Mouse (Mus musculus) heart, embryonic 15.5 days (tissue): ENCODE measurements around the gene Rpl28. TPM values are rescaled to one million over a fixed set of nuclear protein-coding genes. Genes with fewer than 3 reads are reported as not detected.
A peak's percentile ranks its signal among the peaks of the same experiment; 100 is the strongest.

ENCODE experiments used
- ATAC-seq: fragments of 200-750 bp; cut with Nextera tagmentation; replicated peaks from 2 replicates; pipeline ENCODE4 v1.8.0; 2017; ENCODE audit warnings: low read depth, moderate TSS enrichment; ENCODE audit not compliant: insufficient number of reproducible peaks, insufficient read depth, low FRiP score
- H3K27ac ChIP-seq: fragments of 300-500 bp; sonication (generic); 2 replicates; pipeline ENCODE4 v1.5.1; 2015; ENCODE audit warnings: mild to moderate bottlenecking, inconsistent platforms
- H3K27me3 ChIP-seq: fragments of 300-500 bp; sonication (generic); 2 replicates; pipeline ENCODE4 v1.6.1; 2015; ENCODE audit warnings: inconsistent platforms
- H3K36me3 ChIP-seq: fragments of 300-500 bp; sonication (generic); 2 replicates; pipeline ENCODE4 v1.6.1; 2015; ENCODE audit warnings: mild to moderate bottlenecking, inconsistent platforms
- H3K4me1 ChIP-seq: fragments of 300-500 bp; sonication (generic); replicated peaks from 2 replicates; pipeline ENCODE4 v1.6.1; 2015; ENCODE audit warnings: inconsistent platforms
- H3K4me2 ChIP-seq: fragments of 300-500 bp; sonication (generic); 2 replicates; pipeline ENCODE4 v1.6.1; 2015; ENCODE audit warnings: inconsistent platforms, mild to moderate bottlenecking, moderate library complexity
- H3K4me3 ChIP-seq: fragments of 300-500 bp; sonication (generic); 2 replicates; pipeline ENCODE4 v1.5.1; 2015; ENCODE audit warnings: mild to moderate bottlenecking, inconsistent platforms
- H3K9ac ChIP-seq: fragments of 300-500 bp; sonication (generic); 2 replicates; pipeline ENCODE4 v1.6.1; 2015; ENCODE audit warnings: mild to moderate bottlenecking, inconsistent platforms
- H3K9me3 ChIP-seq: fragments of 300-500 bp; sonication (generic); replicated peaks from 2 replicates; pipeline ENCODE4 v1.6.1; 2016; ENCODE audit warnings: inconsistent platforms
- WGBS: fragments of 180-500 bp; shearing (Covaris S2); methylation state at CpG from one replicate; pipeline ENCODE4 v1.1.7; 2015; ENCODE audit warnings: mixed read lengths; 5-methylcytosine and 5-hydroxymethylcytosine counted together
- polyA plus RNA-seq: library from polyadenylated mRNA; unstranded; fragments of >200 nt; fragmentation: Nextera tagmentation; extraction: Ambion mirVana; gene quantifications from 2 replicates; pipeline ENCODE4 v1.2.1, GENCODE M21; 2015

The Rpl28 gene
- 197 and 209 TPM in 2 replicates for polyA plus RNA-seq

- Histone ChIP-seq H3K4me1 (peaks cover 24% of the 10 kb centered on the region), H3K27me3 (no peaks in the 10 kb centered on the region), H3K4me2 (peak within 1 kb of the TSS; percentile 75), H3K36me3 (peaks cover 36% of the 10 kb centered on the region), H3K9me3 (no peaks in the 10 kb centered on the region), H3K4me3 (peak within 1 kb of the TSS; percentile 95), H3K9ac (peak within 1 kb of the TSS; percentile 95), H3K27ac (peak within 1 kb of the TSS; percentile 97)
- 1% methylated on average over 54 of the region's 54 CpGs for WGBS
- peak; percentile 89 for ATAC-seq
Measured at GRCm38 (mm10) chr7:4792278-4793212, at the start of gene Rpl28. TSS of gene Rpl28 (plus strand) at chr7:4792874.

GRCm38 (mm10) chr7:4743354-4743753 is 49.3 kb upstream of the Rpl28 start:
- H3K4me1 ChIP-seq, result peaks cover 28% of the 10 kb centered on the region
- no peak overlapping the region for H3K4me3 ChIP-seq
- no peaks in the 10 kb centered on the region for H3K9me3 ChIP-seq
- H3K27me3 ChIP-seq, result no peaks in the 10 kb centered on the region
- H3K36me3 ChIP-seq, result peaks cover 20% of the 10 kb centered on the region; the same call in 1 of the 2 replicates
- H3K27ac ChIP-seq, result no peak overlapping the region
- WGBS, result 48% methylated on average over 2 of the region's 2 CpGs
- no peak overlapping the region for H3K4me2 ChIP-seq
- no peak overlapping the region for H3K9ac ChIP-seq
- ATAC-seq, result no peak

GRCm38 (mm10) chr7:4744886-4745285 is 47.8 kb upstream of the Rpl28 start:
- WGBS, result 96% methylated on average over 6 of the region's 6 CpGs
- no peak overlapping the region for H3K27ac ChIP-seq
- H3K4me2 ChIP-seq, result no peak overlapping the region
- H3K27me3 ChIP-seq, result no peaks in the 10 kb centered on the region
- no peak overlapping the region for H3K4me3 ChIP-seq
- peaks cover 20% of the 10 kb centered on the region; the same call in 1 of the 2 replicates for H3K36me3 ChIP-seq
- no peak for ATAC-seq
- no peak overlapping the region for H3K9ac ChIP-seq
- no peaks in the 10 kb centered on the region for H3K9me3 ChIP-seq
- peaks cover 23% of the 10 kb centered on the region for H3K4me1 ChIP-seq

- Histone ChIP-seq H3K4me2 (no peak overlapping the region), H3K9me3 (no peaks in the 10 kb centered on the region), H3K4me1 (peaks cover 17% of the 10 kb centered on the region), H3K27ac (no peak overlapping the region), H3K4me3 (no peak overlapping the region), H3K27me3 (no peaks in the 10 kb centered on the region), H3K9ac (no peak overlapping the region), H3K36me3 (peaks cover 20% of the 10 kb centered on the region; the same call in 1 of the 2 replicates)
- ATAC-seq, result no peak
- WGBS, result 85% methylated on average over 22 of the region's 22 CpGs
Measured at GRCm38 (mm10) chr7:4746326-4746980, 46.2 kb upstream of the Rpl28 start.

GRCm38 (mm10) chr7:4747156-4747899 is 45.3 kb upstream of the Rpl28 start:
- Histone ChIP-seq H3K9me3 (no peaks in the 10 kb centered on the region), H3K4me3 (no peak overlapping the region), H3K27me3 (no peaks in the 10 kb centered on the region), H3K27ac (no peak overlapping the region), H3K36me3 (peaks cover 20% of the 10 kb centered on the region; the same call in 1 of the 2 replicates), H3K9ac (no peak overlapping the region), H3K4me2 (no peak overlapping the region), H3K4me1 (peaks cover 15% of the 10 kb centered on the region)
- ATAC-seq, result no peak
- 55% methylated on average over 9 of the region's 9 CpGs for WGBS

GRCm38 (mm10) chr7:4748321-4748720 is 44.4 kb upstream of the Rpl28 start:
- H3K4me3 ChIP-seq, result no peak overlapping the region
- peaks cover 16% of the 10 kb centered on the region for H3K4me1 ChIP-seq
- WGBS, result 68% methylated on average over 4 of the region's 4 CpGs
- H3K27me3 ChIP-seq, result no peaks in the 10 kb centered on the region
- H3K36me3 ChIP-seq, result peaks cover 20% of the 10 kb centered on the region; the same call in 1 of the 2 replicates
- H3K4me2 ChIP-seq, result no peak overlapping the region
- H3K27ac ChIP-seq, result no peak overlapping the region
- no peak for ATAC-seq
- no peak overlapping the region for H3K9ac ChIP-seq
- H3K9me3 ChIP-seq, result no peaks in the 10 kb centered on the region

- H3K27ac ChIP-seq, result no peak overlapping the region
- no peaks in the 10 kb centered on the region for H3K27me3 ChIP-seq
- WGBS, result 54% methylated on average over 2 of the region's 2 CpGs
- ATAC-seq, result no peak
- H3K9ac ChIP-seq, result no peak overlapping the region
- H3K36me3 ChIP-seq, result peaks cover 19% of the 10 kb centered on the region; the same call in 1 of the 2 replicates
- H3K9me3 ChIP-seq, result no peaks in the 10 kb centered on the region
- peaks cover 16% of the 10 kb centered on the region for H3K4me1 ChIP-seq
- no peak overlapping the region for H3K4me3 ChIP-seq
- H3K4me2 ChIP-seq, result no peak overlapping the region
Measured at GRCm38 (mm10) chr7:4749169-4749568, 43.5 kb upstream of the Rpl28 start.

GRCm38 (mm10) chr7:4751971-4752820 is 40.5 kb upstream of the Rpl28 start:
- Histone ChIP-seq H3K27ac (peak overlapping the region; percentile 48), H3K27me3 (no peaks in the 10 kb centered on the region), H3K4me3 (peak overlapping the region; percentile 50), H3K4me2 (peak overlapping the region; percentile 72), H3K9me3 (no peaks in the 10 kb centered on the region), H3K4me1 (peaks cover 16% of the 10 kb centered on the region), H3K36me3 (no peaks in the 10 kb centered on the region), H3K9ac (peak overlapping the region; percentile 10; the same call in 1 of the 2 replicates)
- peak; percentile 66 for ATAC-seq
- WGBS, result 2% methylated on average over 30 of the region's 30 CpGs

GRCm38 (mm10) chr7:4752821-4753570 is 39.7 kb upstream of the Rpl28 start, which contains the start of gene Cox6b2:
TSS of gene Cox6b2 (minus strand) at chr7:4753094.
- ATAC-seq, result peak; percentile 88
- WGBS, result 2% methylated on average over 24 of the region's 24 CpGs
- H3K9me3 ChIP-seq, result no peaks in the 10 kb centered on the region
- peak within 1 kb of the TSS; percentile 48 for H3K27ac ChIP-seq
- no peaks in the 10 kb centered on the region for H3K27me3 ChIP-seq
- no peaks in the 10 kb centered on the region for H3K36me3 ChIP-seq
- peak within 1 kb of the TSS; percentile 50 for H3K4me3 ChIP-seq
- H3K9ac ChIP-seq, result peak within 1 kb of the TSS; percentile 10; the same call in 1 of the 2 replicates
- peaks cover 16% of the 10 kb centered on the region for H3K4me1 ChIP-seq
- peak within 1 kb of the TSS; percentile 72 for H3K4me2 ChIP-seq

- Histone ChIP-seq H3K27ac (no peak overlapping the region), H3K36me3 (no peaks in the 10 kb centered on the region), H3K9ac (no peak overlapping the region), H3K4me2 (no peak overlapping the region), H3K4me1 (no peaks in the 10 kb centered on the region), H3K4me3 (no peak overlapping the region), H3K27me3 (no peaks in the 10 kb centered on the region), H3K9me3 (no peaks in the 10 kb centered on the region)
- ATAC-seq, result no peak
- WGBS, result 35% methylated on average over 1 of the region's 1 CpGs
Measured at GRCm38 (mm10) chr7:4759670-4760069, 33.0 kb upstream of the Rpl28 start.
